Mouse (Mus musculus) G1E (cell line): ENCODE data around the gene Gm13278.

ENCODE experiments used
- CTCF ChIP-seq: IDR thresholded peaks from 2 replicates; pipeline ENCODE4 v1.5.1; 2012; ENCODE audit warnings: low read depth, low read length, inconsistent platforms, mixed read lengths
- GATA1 ChIP-seq: IDR thresholded peaks from 2 replicates; pipeline ENCODE4 v1.6.1; 2012; ENCODE audit warnings: borderline replicate concordance, low read length, inconsistent platforms, mixed read lengths
- GATA2 ChIP-seq: IDR thresholded peaks from 2 replicates; pipeline ENCODE4 v1.6.1; 2012; ENCODE audit warnings: low read depth, low read length, inconsistent platforms, borderline replicate concordance
- POLR2AphosphoS5 ChIP-seq: IDR thresholded peaks from 2 replicates; pipeline ENCODE4 v1.6.1; 2012; ENCODE audit warnings: low read depth, low read length, inconsistent platforms; ENCODE audit not compliant: insufficient replicate concordance

DNA sequence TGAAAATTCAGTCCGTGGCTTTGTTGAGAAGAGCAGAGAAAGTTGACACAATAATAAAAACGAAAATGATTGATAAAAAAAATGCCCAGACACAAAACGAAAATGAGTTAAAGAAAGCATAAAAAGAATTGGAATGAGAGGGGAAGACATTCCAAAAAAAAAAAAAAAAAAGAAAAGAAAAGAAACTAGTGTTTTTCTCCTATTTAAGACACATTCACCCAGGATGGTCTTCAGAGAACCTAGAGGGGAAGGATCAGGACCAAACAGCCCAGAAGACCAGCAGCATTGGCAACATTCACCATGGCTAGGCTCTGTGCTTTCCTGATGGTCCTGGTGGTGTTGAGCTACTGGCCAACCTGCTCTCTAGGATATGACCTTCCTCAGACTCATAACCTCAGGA lies 24.6 kb downstream of the Gm13278 start, which contains the start of gene Ifna7:
- TF ChIP-seq CTCF (no peak), GATA2 (no peak), GATA1 (no peak), POLR2AphosphoS5 (no peak)
